Mouse (Mus musculus) bone marrow macrophage, adult 2 months (primary cell): ENCODE results near the gene Eea1.

ENCODE experiments used
- CTCF ChIP-seq: IDR thresholded peaks from 2 replicates; pipeline ENCODE4 v1.5.1; 2012; ENCODE audit warnings: low read depth, mild to moderate bottlenecking, low read length, moderate library complexity
- POLR2A ChIP-seq: IDR thresholded peaks from 2 replicates; pipeline ENCODE4 v1.6.1; 2012; ENCODE audit warnings: mild to moderate bottlenecking, low read depth, low read length, borderline replicate concordance

DNA sequence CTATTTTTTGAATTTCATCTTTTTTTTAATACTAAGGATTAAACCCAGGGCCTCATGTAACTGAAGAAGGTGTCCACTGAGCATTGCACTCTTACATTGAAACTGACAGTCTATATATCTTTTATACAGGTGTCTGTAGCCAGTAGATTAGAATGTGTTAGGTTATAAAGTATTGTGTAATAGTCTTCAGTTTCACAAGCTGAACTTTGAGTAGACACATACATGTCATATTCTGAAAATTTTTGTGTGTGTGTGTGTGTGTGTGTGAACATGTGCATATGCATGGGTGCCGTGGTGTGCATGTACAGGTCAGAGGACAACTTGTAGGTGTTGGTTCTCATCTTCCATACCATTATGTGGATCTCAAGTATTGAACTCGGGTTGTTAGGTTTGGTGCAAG lies 16.2 kb downstream of the Eea1 start:
- TF ChIP-seq CTCF (no peak), POLR2A (no peak)
